Mouse (Mus musculus): Measurements from ENCODE around the gene Tbcd.

The Tbcd gene

GRCm38 (mm10) chr11:121536528-121536927, 84.8 kb downstream of the Tbcd start:
- in situ Hi-C loops (cut with MboI, MseI), result no loop called here

- in situ Hi-C loops (cut with MboI, MseI), result no loop called here
Measured at GRCm38 (mm10) chr11:121542471-121542870, 90.7 kb downstream of the Tbcd start.

- in situ Hi-C loops (cut with MboI, MseI), result no loop called here
Measured at GRCm38 (mm10) chr11:121543287-121543856, 91.6 kb downstream of the Tbcd start.

- in situ Hi-C loops (cut with MboI, MseI), result no loop called here
Measured at GRCm38 (mm10) chr11:121543922-121544321, 92.2 kb downstream of the Tbcd start.

- in situ Hi-C loops (cut with MboI, MseI), result no loop called here
Measured at GRCm38 (mm10) chr11:121544755-121545397, 93.1 kb downstream of the Tbcd start.

- in situ Hi-C loops (cut with MboI, MseI), result no loop called here
Measured at GRCm38 (mm10) chr11:121545398-121546034, 93.8 kb downstream of the Tbcd start.

- in situ Hi-C loops (cut with MboI, MseI), result no loop called here
Measured at GRCm38 (mm10) chr11:121547234-121547633, 95.5 kb downstream of the Tbcd start.

GRCm38 (mm10) chr11:121547925-121548324, 96.2 kb downstream of the Tbcd start:
- in situ Hi-C loops (cut with MboI, MseI), result no loop called here

- in situ Hi-C loops (cut with MboI, MseI), result no loop called here
Measured at GRCm38 (mm10) chr11:121548996-121549842, 97.5 kb downstream of the Tbcd start.

- in situ Hi-C loops (cut with MboI, MseI), result no loop called here
Measured at GRCm38 (mm10) chr11:121549843-121550647, 98.3 kb downstream of the Tbcd start.

GRCm38 (mm10) chr11:121551206-121551799, 99.6 kb downstream of the Tbcd start:
- in situ Hi-C loops (cut with MboI, MseI), result no loop called here

GRCm38 (mm10) chr11:121552167-121552566, 100.4 kb downstream of the Tbcd start:
- in situ Hi-C loops (cut with MboI, MseI), result no loop called here

GRCm38 (mm10) chr11:121552846-121553457, 101.2 kb downstream of the Tbcd start:
- in situ Hi-C loops (cut with MboI, MseI), result no loop called here

GRCm38 (mm10) chr11:121553458-121553857, 101.7 kb downstream of the Tbcd start:
- in situ Hi-C loops (cut with MboI, MseI), result no loop called here

GRCm38 (mm10) chr11:121556727-121557126, 105.0 kb downstream of the Tbcd start:
- in situ Hi-C loops (cut with MboI, MseI), result no loop called here

- in situ Hi-C loops (cut with MboI, MseI), result no loop called here
Measured at GRCm38 (mm10) chr11:121557946-121558345, 106.2 kb downstream of the Tbcd start.

GRCm38 (mm10) chr11:121558522-121558921, 106.8 kb downstream of the Tbcd start:
- in situ Hi-C loops (cut with MboI, MseI), result no loop called here

- in situ Hi-C loops (cut with MboI, MseI), result no loop called here
Measured at GRCm38 (mm10) chr11:121559527-121560293, 108.0 kb downstream of the Tbcd start.

GRCm38 (mm10) chr11:121560294-121560663, 108.5 kb downstream of the Tbcd start:
- in situ Hi-C loops (cut with MboI, MseI), result no loop called here

- in situ Hi-C loops (cut with MboI, MseI), result no loop called here
Measured at GRCm38 (mm10) chr11:121563312-121563711, 111.6 kb downstream of the Tbcd start.
